Mouse (Mus musculus): ENCODE measurements around the gene Mlycd.

DNA sequence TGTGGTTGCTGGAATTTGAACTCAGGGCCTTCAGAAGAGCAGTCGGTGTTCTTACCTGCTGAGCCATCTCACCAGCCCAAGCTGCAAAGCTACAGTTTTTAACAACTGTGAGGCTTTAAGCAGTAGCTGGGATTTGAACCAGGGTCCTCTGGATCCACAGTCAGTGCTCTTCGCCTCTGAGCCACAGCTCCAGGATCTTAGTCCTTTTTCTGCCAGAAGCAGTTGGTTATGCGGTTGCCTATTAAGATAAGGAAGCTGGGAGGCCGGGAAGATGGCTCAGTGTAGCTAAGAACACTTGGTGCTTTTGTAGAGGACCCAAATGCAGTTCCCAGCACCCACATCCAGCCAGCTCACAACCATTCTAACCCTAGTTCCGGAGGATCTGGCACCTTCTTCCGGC, 7.7 kb upstream of the Mlycd start:
- TF ChIP-seq CTCF (IDR thresholded peaks at IDR 0.05; ENCODE audit: extremely low read depth, insufficient read depth, insufficient read length, insufficient replicate concordance) (no peak), POLR2A (IDR thresholded peaks at IDR 0.05; ENCODE audit: low read depth, low read length) (no peak)

Data from spleen, adult 2 months (tissue).